Mouse (Mus musculus) neural tube, embryonic 13.5 days (tissue): Measurements from ENCODE around the gene Hadhb. TPM values are rescaled to one million over a fixed set of nuclear protein-coding genes. Genes with fewer than 3 reads are reported as not detected.

ENCODE experiments used
- ATAC-seq: fragments of 200-750 bp; cut with Nextera tagmentation; 2 replicates; pipeline ENCODE4 v1.8.0; 2017; ENCODE audit warnings: low read depth, mild to moderate bottlenecking, moderate TSS enrichment, moderate library complexity
- H3K27ac ChIP-seq: fragments of 300-500 bp; sonication (generic); replicated peaks from 2 replicates; pipeline ENCODE4 v1.5.1; 2015; ENCODE audit warnings: moderate library complexity, mild to moderate bottlenecking, inconsistent platforms
- H3K27me3 ChIP-seq: fragments of 300-500 bp; sonication (generic); 2 replicates; pipeline ENCODE4 v1.6.1; 2015; ENCODE audit warnings: mild to moderate bottlenecking, inconsistent platforms
- H3K36me3 ChIP-seq: fragments of 300-500 bp; sonication (generic); 2 replicates; pipeline ENCODE4 v1.6.1; 2015; ENCODE audit warnings: mild to moderate bottlenecking, inconsistent platforms
- H3K4me1 ChIP-seq: fragments of 300-500 bp; sonication (generic); replicated peaks from 2 replicates; pipeline ENCODE4 v1.6.1; 2015; ENCODE audit warnings: inconsistent platforms
- H3K4me2 ChIP-seq: fragments of 300-500 bp; sonication (generic); 2 replicates; pipeline ENCODE4 v1.6.1; 2015; ENCODE audit warnings: inconsistent platforms, mild to moderate bottlenecking, moderate library complexity
- H3K4me3 ChIP-seq: fragments of 300-500 bp; sonication (generic); 2 replicates; pipeline ENCODE4 v1.5.1; 2015; ENCODE audit warnings: mild to moderate bottlenecking, inconsistent platforms
- H3K9ac ChIP-seq: fragments of 300-500 bp; sonication (generic); 2 replicates; pipeline ENCODE4 v1.6.1; 2015; ENCODE audit warnings: moderate library complexity, mild to moderate bottlenecking, inconsistent platforms
- H3K9me3 ChIP-seq: fragments of 300-500 bp; sonication (generic); 2 replicates; pipeline ENCODE4 v1.6.1; 2016; ENCODE audit warnings: inconsistent platforms
- WGBS: fragments of 180-500 bp; shearing (Covaris S2); methylation state at CpG from one replicate; pipeline ENCODE4 v1.1.7; 2015; 5-methylcytosine and 5-hydroxymethylcytosine counted together
- microRNA counts: library from miRNA; unstranded; fragments of <30 nt; microRNA quantifications from one replicate; lab custom pipeline; 2016
- microRNA-seq: library from miRNA; unstranded; fragments of <30 nt; microRNA quantifications from one replicate; pipeline ENCODE4, GENCODE M21; 2016
- polyA plus RNA-seq: library from polyadenylated mRNA; unstranded; fragments of >200 nt; fragmentation: Nextera tagmentation; extraction: Ambion mirVana; gene quantifications from 2 replicates; pipeline ENCODE4 v1.2.1, GENCODE M21; 2015

The Hadhb gene
- polyA plus RNA-seq, 1 experiment from 2014 or later: 81.2 TPM

DNA sequence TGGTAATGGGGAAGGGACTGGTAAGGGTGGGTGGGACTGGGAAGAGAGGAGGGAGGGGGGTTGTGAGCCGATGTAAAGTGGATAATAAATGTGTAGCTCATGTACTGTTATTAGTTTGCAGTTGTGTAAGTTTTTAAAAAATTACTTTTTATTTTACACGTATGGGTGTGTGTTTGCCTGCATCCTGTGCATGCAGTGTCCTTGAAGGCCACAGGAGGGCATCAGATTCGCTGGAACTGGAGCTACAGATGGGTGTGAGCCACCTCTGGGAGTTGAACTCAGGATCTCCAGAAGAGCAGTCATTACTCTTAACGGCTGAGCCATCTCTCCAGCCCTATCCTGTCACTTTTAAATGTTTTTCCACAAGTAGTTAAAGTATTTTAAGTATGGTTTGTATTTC lies 75.9 kb downstream of the Hadhb start:
- Histone ChIP-seq H3K27ac (no peak overlapping the region), H3K9ac (no peak overlapping the region), H3K9me3 (no peaks in the 10 kb centered on the region), H3K36me3 (peaks cover 6% of the 10 kb centered on the region; the same call in 1 of the 2 replicates), H3K4me3 (no peak overlapping the region), H3K4me2 (peak overlapping the region; percentile 79; the same call in 1 of the 2 replicates), H3K4me1 (peaks cover 33% of the 10 kb centered on the region), H3K27me3 (no peaks in the 10 kb centered on the region)
- WGBS: 78% methylated on average over 4 of the region's 4 CpGs
- ATAC-seq: no peak

DNA sequence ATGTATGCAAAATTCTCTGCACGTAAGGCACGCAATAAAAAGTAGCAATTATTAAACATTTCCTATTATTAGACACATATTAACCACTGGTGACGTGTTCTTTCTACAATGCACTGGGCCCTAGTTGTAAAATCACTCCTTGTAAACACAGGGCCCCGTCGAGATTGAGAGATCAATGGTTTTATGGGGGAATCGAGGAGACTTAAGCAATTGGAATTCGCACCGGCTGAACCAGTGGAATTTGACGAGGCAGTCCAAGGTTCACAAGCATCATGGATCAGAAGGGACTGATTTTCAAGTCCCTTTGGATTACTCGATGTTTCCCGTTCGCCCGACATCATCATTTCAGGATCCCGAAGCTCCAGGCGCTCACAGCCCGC lies 76.8 kb downstream of the Hadhb start:
- ATAC-seq: no peak
- peak overlapping the region; percentile 79 for H3K4me2 ChIP-seq
- WGBS: 38% methylated on average over 16 of the region's 16 CpGs
- peaks cover 37% of the 10 kb centered on the region for H3K4me1 ChIP-seq
- peak overlapping the region; percentile 80 for H3K9ac ChIP-seq
- peaks cover 6% of the 10 kb centered on the region; the same call in 1 of the 2 replicates for H3K36me3 ChIP-seq
- peak overlapping the region; percentile 87 for H3K27ac ChIP-seq
- peak overlapping the region; percentile 87 for H3K4me3 ChIP-seq
- H3K9me3 ChIP-seq: no peaks in the 10 kb centered on the region
- no peaks in the 10 kb centered on the region for H3K27me3 ChIP-seq

DNA sequence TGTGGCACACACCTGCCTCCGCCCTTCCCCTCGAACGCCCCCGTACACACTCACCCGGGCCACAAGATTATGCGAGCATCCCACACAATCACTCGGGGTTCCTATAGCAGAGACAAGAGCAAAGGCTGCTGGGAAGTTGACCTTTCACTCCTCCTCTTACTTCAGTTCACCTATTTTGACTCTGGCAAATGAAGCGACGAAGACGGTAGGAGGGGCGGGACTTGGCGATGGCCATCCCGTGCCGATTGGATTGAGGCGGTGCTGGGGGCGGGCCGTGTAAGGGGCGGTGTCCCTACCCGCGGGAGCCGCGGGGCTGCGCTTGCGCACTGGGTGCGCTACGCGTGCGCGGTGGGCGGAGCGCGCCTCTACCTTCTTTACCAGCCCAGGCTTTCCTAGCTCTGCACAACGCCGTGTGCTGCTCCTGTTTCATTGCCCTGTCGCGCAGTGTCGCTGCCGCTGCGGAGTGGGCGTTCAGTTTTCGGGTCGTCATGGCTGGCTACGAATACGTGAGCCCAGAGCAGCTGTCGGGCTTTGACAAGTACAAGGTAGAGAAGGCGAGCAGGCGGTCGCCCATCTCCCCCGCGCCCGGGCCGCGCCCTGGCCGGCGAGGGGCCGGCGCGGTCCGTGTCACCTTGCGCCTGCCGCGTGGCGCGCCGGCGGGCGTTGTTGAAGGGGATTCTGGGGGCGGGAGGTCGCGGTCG lies 77.4 kb downstream of the Hadhb start, which contains the start of gene Selenoi:
TSS of gene Selenoi (plus strand) at position 311 of the 701 bp plus-strand sequence.
- H3K9me3 ChIP-seq: no peaks in the 10 kb centered on the region
- peak within 1 kb of the TSS; percentile 87 for H3K4me3 ChIP-seq
- H3K9ac ChIP-seq: peak within 1 kb of the TSS; percentile 88
- WGBS: 5% methylated on average over 71 of the region's 71 CpGs
- H3K36me3 ChIP-seq: peaks cover 6% of the 10 kb centered on the region; the same call in 1 of the 2 replicates
- peak; percentile 100 for ATAC-seq
- peak within 1 kb of the TSS; percentile 94 for H3K27ac ChIP-seq
- H3K27me3 ChIP-seq: no peaks in the 10 kb centered on the region
- peak within 1 kb of the TSS; percentile 79 for H3K4me2 ChIP-seq
- peaks cover 37% of the 10 kb centered on the region for H3K4me1 ChIP-seq

DNA sequence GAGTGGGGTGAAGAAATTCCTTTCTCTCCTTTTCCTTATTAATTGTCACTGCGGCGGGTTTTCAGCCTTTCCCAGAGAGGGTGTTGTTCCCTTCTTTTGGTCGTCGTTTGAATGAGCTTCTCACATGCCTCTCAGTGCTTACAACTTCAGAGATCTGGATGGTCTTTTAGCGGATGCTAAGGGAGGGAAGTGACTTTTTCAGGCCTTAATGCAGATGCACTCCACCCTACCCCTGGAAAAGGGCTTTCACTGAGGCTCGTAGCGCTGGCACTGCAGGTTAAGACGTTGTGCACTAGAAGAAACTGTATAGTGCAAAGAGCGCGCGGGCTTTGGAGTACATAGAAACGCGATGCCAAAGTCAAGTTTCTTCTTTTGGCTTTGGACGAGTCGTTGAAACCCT lies 78.0 kb downstream of the Hadhb start:
- peak overlapping the region; percentile 94 for H3K27ac ChIP-seq
- peak overlapping the region; percentile 88 for H3K9ac ChIP-seq
- H3K4me2 ChIP-seq: peak overlapping the region; percentile 79
- H3K27me3 ChIP-seq: no peaks in the 10 kb centered on the region
- peaks cover 6% of the 10 kb centered on the region; the same call in 1 of the 2 replicates for H3K36me3 ChIP-seq
- H3K9me3 ChIP-seq: no peaks in the 10 kb centered on the region
- peaks cover 37% of the 10 kb centered on the region for H3K4me1 ChIP-seq
- peak overlapping the region; percentile 87 for H3K4me3 ChIP-seq
- 1% methylated on average over 15 of the region's 15 CpGs for WGBS
- ATAC-seq: no peak

DNA sequence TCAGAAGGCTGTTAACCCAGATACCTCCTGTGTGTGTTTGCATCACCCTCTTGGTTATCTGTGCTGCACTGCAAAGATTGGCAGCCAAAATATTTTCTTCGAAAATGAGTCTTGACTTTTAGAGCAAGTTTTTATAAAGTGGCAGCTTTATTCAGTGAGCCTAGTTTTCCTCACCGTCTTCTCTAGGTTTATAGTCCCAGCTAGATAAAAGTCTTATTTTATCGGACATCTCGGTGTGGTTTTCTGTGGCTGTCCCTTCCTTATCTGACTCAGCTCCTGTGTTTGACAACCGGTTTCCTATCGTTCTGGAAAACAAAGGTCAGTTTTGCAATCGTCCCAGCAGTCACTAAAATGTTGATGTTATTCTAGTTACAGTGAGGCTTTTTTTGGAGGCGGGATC lies 78.9 kb downstream of the Hadhb start:
- H3K4me2 ChIP-seq: peak overlapping the region; percentile 79
- WGBS: 66% methylated on average over 8 of the region's 8 CpGs
- H3K36me3 ChIP-seq: peaks cover 6% of the 10 kb centered on the region; the same call in 1 of the 2 replicates
- H3K9me3 ChIP-seq: no peaks in the 10 kb centered on the region
- no peak for ATAC-seq
- peak overlapping the region; percentile 87 for H3K4me3 ChIP-seq
- peaks cover 37% of the 10 kb centered on the region for H3K4me1 ChIP-seq
- H3K27ac ChIP-seq: no peak overlapping the region
- H3K27me3 ChIP-seq: no peaks in the 10 kb centered on the region
- peak overlapping the region; percentile 88 for H3K9ac ChIP-seq

MicroRNAs encoded within 50 kb of the gene (microRNA counts, 519-probe panel; counts per million panel counts)
- 837 counts per million, percentile 1 among the panel's probes with 10 or more counts for microRNA mmu-miR-1960 (lab: Ali Mortazavi, UCI)

Small RNA genes within 50 kb of the gene (microRNA-seq; reads per million reads assigned to microRNA genes)
- gene Mir1960: not detected

Other genes starting within 250 kb of the Hadhb start
- gene Il6, start 142.1 kb upstream of the Hadhb start, polyA plus RNA-seq: not detected in 2 replicates
- gene Tyms, start 81.6 kb upstream of the Hadhb start, polyA plus RNA-seq: 52.8 and 67.6 TPM in 2 replicates
- 15.6 and 17.2 TPM in 2 replicates for gene Garem2, start 50.1 kb upstream of the Hadhb start, polyA plus RNA-seq
- 5.1 and 5.8 TPM in 2 replicates for gene 3110082J24Rik, start 49.2 kb upstream of the Hadhb start, polyA plus RNA-seq
- gene Hadha, start 86 bp upstream of the Hadhb start, polyA plus RNA-seq: 82.3 and 87.1 TPM in 2 replicates
- not detected in 2 replicates for gene Adgrf3, start 50.5 kb downstream of the Hadhb start, polyA plus RNA-seq
- gene Selenoi, start 77.3 kb downstream of the Hadhb start, polyA plus RNA-seq: 23.8 and 27.0 TPM in 2 replicates
- 2.6 and 2.7 TPM in 2 replicates for gene Drc1, start 126.1 kb downstream of the Hadhb start, polyA plus RNA-seq